Mouse (Mus musculus): ENCODE measurements around the gene Thbs2. TPM values are rescaled to one million over a fixed set of nuclear protein-coding genes. Genes with fewer than 3 reads are reported as not detected.

The Thbs2 gene
- polyA plus RNA-seq, 1 experiment from 2014 or later = 32.6 TPM

- no peak for ATAC-seq (ENCODE audit: insufficient number of reproducible peaks, insufficient read depth, low FRiP score, low read depth)
- no peak overlapping the region for H3K4me3 ChIP-seq (ENCODE audit: low read depth, low read length)
- H3K4me1 ChIP-seq (ENCODE audit: control insufficient read depth, insufficient read depth, low read length) = no peaks in the 10 kb centered on the region
- H3K36me3 ChIP-seq (ENCODE audit: control insufficient read depth, insufficient read depth, low read length) = no peaks in the 10 kb centered on the region
- no peaks in the 10 kb centered on the region for H3K9me3 ChIP-seq (ENCODE audit: control insufficient read depth, low read depth, low read length)
- 82% methylated on average over 3 of the region's 3 CpGs for WGBS
- no peak overlapping the region for H3K4me2 ChIP-seq (replicated peaks; ENCODE audit: low read depth, low read length)
- H3K27ac ChIP-seq (ENCODE audit: low read length) = no peak overlapping the region
- no peak overlapping the region for H3K9ac ChIP-seq (replicated peaks; ENCODE audit: low read depth, low read length)
- no peaks in the 10 kb centered on the region for H3K27me3 ChIP-seq (ENCODE audit: control insufficient read depth, insufficient read depth, low read length)
Observed at GRCm38 (mm10) chr17:14620037-14620436, 74.0 kb downstream of the Thbs2 start.

DNA sequence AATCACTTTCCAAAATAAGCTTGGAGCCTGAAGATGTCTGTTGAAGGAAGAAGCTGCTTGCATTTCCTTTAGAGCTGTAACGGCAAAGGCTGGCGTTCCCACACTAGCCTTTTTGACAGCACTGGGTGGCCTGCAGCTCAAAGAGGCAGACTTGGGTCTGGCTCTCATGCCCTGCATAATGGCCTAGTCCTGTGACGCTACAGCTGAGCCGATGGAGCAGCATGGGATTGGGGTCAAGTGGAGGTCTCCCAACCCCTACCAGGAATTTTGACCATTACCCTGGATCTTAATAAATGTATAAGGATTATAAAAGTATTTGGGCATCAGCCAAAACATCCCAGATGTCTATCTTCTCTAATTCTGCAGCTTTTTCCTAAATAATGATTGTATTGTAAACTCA, 75.0 kb downstream of the Thbs2 start:
- H3K9me3 ChIP-seq (ENCODE audit: control insufficient read depth, low read depth, low read length) = no peaks in the 10 kb centered on the region
- H3K4me2 ChIP-seq (replicated peaks; ENCODE audit: low read depth, low read length) = no peak overlapping the region
- peak; percentile 53; the same call in 1 of the 2 replicates for ATAC-seq (ENCODE audit: insufficient number of reproducible peaks, insufficient read depth, low FRiP score, low read depth)
- H3K4me3 ChIP-seq (ENCODE audit: low read depth, low read length) = no peak overlapping the region
- no peaks in the 10 kb centered on the region for H3K27me3 ChIP-seq (ENCODE audit: control insufficient read depth, insufficient read depth, low read length)
- no peaks in the 10 kb centered on the region for H3K36me3 ChIP-seq (ENCODE audit: control insufficient read depth, insufficient read depth, low read length)
- H3K9ac ChIP-seq (replicated peaks; ENCODE audit: low read depth, low read length) = no peak overlapping the region
- 28% methylated on average over 4 of the region's 4 CpGs for WGBS
- H3K4me1 ChIP-seq (ENCODE audit: control insufficient read depth, insufficient read depth, low read length) = no peaks in the 10 kb centered on the region
- peak overlapping the region; percentile 69; the same call in 1 of the 2 replicates for H3K27ac ChIP-seq (ENCODE audit: low read length)

Other genes starting within 250 kb of the Thbs2 start
- gene Wdr27, start 248.9 kb upstream of the Thbs2 start, polyA plus RNA-seq (2014; fragmentation: Nextera tagmentation; extraction: Ambion mirVana) = 6.2 and 6.7 TPM in 2 replicates
- 35.5 and 40.5 TPM in 2 replicates for gene 1600012H06Rik, start 248.9 kb upstream of the Thbs2 start, polyA plus RNA-seq (2014; fragmentation: Nextera tagmentation; extraction: Ambion mirVana)